Mouse (Mus musculus) left cerebral cortex, postnatal 14 days (tissue): ENCODE results near the gene Snd1. TPM values are rescaled to one million over a fixed set of nuclear protein-coding genes. Genes with fewer than 3 reads are reported as not detected.
A peak's percentile ranks its signal among the peaks of the same experiment; 100 is the strongest.
"Not testable (repeated sequence)": the region's sequence is repeated elsewhere in the genome, so short reads cannot be mapped to it uniquely, and the experiment has no call there.

Source experiments
- DNase-seq, 2 experiments: peaks; one replicate each; pipeline ENCODE4 v3.0.0; 2021 to 2022; ENCODE audit warnings: low spot score in 2 of 2, mixed read lengths in 1 of 2
- intact Hi-C: fragments of 180-260 bp; cut with DNase I; formaldehyde crosslinking; loops from one replicate; pipeline ENCODE4 v1.15.1; 2025
- total RNA-seq, 2 experiments: library from RNA; stranded (reverse); gene quantifications; 2 replicates each; pipeline ENCODE4 v1.2.3; 2021

Gene Snd1
- total RNA-seq, 2 experiments from 2014 or later, result 94.8 to 96.9 TPM

DNA sequence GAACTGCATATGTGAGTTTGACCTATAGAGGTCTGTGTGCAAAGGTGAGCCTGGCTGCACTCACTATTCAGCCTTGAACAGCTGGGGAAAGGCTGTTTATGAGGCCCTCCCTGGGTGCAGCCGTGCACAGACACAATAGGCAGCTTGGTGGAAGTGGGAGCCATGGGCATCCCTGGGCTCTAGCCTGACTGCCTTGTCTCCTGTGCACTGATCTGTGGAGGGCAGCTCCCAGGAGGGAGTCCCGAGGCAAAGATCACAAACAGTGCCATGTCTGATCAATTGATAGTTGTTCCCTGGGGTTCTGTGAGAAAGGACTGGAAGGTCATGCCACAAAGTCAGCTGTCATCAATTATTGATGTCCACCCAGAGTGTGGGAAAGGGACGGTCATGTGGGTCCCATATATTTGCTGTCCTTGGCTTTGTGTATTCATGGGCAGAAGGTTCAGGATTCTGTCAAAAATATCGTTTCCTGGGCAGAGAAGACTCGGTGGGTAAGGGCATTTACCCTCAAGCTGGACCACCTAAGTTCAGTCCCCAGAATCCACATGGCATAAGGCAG is 421.9 kb downstream of the Snd1 start:
- intact Hi-C loops, result no loop called here
- DNase-seq, result no peak

GRCm38 (mm10) chr6:28897326-28898085 is 422.6 kb downstream of the Snd1 start:
- DNase-seq, result peak in 1 of 2 experiments; percentile 40
- intact Hi-C loops, result no loop called here

DNA sequence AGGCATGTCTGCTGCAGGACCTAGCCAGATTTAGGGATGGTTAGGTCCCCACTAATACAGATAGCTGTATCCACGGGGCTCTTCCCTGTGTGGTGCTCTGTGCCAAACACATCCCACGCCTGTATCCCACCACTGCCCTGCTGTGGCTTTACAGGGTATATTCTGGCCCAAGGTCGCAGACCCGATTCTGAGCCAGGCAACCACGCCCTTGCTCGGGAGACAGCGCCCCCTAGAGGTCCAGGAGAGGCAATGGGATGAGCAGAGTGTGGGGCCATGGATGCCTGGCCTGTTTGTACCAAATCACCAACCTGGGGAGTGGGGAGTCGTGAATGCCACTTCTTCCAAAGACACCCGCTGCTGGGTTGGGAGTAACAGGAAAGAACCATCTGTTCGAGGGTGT is 423.9 kb downstream of the Snd1 start:
- peak; percentile 30 to 39 for DNase-seq
- intact Hi-C loops, result no loop called here

DNA sequence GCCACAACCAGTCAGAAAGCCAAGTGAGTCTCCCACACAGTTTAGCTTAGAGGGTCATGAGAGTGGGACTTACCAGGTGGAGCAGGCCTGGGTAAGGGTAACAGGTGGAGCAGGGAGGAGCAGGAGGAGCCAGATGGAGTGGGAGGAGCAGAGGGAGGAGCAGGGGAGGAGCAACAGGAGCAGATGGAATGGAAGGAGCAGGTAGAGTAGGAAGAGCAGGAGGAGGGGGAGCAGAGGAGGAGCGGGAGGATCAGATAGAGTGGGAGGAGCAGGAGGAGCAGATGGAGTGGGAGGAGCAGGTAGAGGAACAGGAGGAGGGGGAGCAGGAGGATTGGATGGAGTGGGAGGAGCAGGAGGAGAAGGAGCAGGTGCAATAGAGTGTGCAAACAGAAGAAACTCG is 427.6 kb downstream of the Snd1 start:
- intact Hi-C loops, result no loop called here
- no peak for DNase-seq

DNA sequence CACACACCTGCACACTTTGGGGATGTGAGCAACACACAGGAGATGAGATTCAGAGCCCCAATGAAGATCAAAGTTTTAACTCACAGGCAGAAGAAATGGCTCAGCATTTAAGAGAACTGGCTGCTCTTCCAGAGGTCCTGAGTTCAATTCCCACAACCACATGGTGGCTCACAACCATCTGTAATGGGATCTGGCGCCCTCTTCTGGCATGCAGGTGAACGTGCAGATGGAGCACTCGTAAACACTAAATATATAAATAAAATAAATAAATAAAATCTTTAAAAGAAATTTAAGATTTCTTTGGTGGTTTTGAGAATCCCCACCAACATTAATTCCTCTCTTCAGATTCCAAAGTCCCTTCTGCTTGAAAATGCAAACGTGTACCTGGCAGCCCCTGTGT is 429.5 kb downstream of the Snd1 start:
- intact Hi-C loops, result no loop called here
- no peak for DNase-seq

DNA sequence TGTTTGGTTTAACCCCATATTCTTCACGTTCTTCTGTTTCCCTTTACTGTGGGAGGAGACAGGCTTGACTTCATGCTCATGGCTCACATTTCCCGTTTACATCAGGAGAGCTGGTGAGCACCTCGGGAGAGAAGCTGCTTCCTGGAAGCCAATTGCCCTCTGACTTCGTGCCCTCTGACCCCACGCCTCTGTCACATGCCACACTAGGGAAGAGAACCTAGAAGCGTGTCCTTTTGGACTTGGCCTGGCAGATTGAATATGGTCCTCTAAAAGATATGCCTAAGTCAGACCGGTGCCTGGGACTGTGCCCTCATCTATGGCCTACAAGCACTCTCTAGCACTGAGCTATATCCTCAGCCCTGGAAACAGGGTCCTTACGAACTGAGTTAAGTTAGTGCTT is 430.4 kb downstream of the Snd1 start:
- intact Hi-C loops, result no loop called here
- no peak for DNase-seq

DNA sequence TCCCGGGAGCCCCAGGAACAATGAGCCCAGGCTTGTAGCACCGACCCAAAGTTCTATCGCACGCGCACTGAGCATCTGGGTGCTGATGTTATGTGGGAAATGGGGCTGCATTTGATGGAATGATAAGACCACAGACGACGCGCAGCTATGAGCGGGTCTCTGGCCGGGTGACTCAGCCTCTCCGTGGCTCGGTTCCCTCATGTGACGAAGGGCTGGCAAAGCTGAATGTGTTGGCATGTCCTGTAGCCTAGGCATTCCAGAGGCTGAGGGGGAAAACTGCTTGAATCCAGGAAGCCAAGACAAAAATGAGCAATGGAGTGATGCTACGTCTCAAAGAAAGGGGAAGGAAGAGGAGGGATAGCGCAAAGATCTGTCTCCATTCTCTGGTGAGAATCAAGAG is 434.9 kb downstream of the Snd1 start:
- no peak for DNase-seq
- intact Hi-C loops, result no loop called here

DNA sequence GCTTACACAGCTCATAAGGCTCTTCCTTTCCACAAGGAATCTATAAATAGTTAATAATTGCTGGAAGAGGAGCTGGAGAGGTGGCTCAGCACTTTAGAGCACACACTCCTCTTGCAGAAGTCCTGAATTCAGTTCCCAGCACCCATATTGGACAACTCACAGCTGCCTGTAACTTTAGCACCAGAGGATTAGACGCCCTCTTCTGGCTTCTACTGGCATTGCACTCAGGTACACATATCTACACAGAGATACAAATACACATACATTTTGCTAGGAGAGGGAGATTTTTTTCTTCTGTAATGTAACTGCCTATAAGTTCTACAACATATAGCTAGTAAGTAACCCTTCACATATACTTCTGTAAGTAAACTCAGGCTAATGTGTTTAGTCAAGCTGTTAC is 440.0 kb downstream of the Snd1 start:
- no peak for DNase-seq
- intact Hi-C loops, result no loop called here

GRCm38 (mm10) chr6:28916630-28917029 is 441.7 kb downstream of the Snd1 start:
- no peak for DNase-seq
- intact Hi-C loops, result no loop called here

DNA sequence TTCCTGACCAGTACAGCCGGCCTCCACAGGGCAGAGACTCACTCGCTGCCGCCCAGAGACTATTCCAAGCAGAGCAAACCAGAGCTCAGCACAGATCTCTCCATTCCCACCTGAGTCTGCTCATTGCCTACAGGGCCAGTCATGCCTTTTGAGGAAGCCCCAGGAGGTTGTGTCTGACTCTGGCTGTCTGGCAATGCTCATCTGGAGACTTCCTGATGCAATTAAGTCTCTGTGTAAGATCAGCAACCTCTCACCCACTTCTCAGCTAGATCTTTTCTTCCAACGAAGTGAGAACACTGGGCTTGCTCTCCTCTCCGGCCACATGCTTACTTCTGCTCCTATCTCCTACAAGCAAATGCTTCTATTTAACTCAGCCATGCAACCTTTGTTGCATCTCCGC is 444.4 kb downstream of the Snd1 start:
- intact Hi-C loops, result no loop called here
- no peak for DNase-seq

DNA sequence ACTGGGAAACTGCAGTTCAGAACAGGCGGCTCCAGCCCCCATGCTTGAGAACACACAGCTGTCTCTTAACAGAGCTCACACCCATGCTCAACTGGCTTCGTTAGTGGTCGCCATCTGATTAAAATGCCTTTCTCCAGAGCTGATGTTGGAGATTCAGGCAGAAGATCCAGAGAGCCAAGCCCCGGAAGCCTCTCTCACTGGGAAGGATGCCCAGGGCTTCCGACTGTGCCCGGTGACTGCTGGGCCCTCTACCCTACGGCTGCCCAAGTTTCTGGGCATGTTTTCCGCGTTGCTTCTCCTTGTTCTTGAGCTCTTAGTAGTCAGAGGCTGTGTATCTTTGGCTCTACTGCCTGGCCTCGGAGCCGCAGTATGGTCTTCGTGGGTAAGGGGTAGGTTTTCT is 447.4 kb downstream of the Snd1 start:
- intact Hi-C loops, result no loop called here
- DNase-seq, result no peak

DNA sequence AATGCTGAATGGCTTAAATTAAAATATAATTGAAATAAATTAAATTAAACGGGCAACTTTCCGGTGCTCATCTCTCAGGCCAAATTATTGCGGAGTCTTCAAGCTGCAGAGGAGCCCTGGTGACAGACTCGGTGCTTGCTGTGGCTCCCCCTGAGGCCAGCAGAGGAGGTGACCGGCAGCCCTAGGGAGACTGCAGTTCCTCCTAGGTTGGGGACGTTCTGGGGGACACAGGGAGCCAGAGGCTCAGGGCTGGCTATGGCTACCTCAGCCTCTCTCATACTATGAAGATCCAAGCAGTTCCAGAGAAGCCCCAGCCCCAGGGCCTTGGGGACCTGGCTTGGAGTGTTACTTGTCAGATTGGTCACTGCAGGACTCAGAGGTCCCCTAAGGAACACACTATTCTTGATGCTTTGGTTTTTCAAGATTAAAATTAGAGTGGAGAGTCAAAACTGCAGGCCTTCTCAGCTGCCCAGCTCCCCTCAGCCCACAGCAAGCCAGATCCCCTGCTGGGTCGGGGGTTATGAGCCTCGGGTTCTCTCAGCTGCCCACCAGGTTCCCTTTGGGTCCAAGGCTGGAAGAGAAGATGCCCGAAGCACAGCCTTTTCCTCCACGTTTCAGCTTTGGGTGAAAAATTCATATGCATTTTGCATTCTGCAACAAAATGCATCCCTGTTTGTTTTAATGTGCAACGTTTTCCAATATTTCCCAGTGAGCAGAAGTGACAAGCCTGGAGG is 448.3 kb downstream of the Snd1 start:
- no peak for DNase-seq
- intact Hi-C loops, result no loop called here

GRCm38 (mm10) chr6:28923837-28924236 is 448.9 kb downstream of the Snd1 start:
- intact Hi-C loops, result no loop called here
- no peak for DNase-seq

GRCm38 (mm10) chr6:28927987-28928386 is 453.0 kb downstream of the Snd1 start:
- intact Hi-C loops, result not testable (repeated sequence)

DNA sequence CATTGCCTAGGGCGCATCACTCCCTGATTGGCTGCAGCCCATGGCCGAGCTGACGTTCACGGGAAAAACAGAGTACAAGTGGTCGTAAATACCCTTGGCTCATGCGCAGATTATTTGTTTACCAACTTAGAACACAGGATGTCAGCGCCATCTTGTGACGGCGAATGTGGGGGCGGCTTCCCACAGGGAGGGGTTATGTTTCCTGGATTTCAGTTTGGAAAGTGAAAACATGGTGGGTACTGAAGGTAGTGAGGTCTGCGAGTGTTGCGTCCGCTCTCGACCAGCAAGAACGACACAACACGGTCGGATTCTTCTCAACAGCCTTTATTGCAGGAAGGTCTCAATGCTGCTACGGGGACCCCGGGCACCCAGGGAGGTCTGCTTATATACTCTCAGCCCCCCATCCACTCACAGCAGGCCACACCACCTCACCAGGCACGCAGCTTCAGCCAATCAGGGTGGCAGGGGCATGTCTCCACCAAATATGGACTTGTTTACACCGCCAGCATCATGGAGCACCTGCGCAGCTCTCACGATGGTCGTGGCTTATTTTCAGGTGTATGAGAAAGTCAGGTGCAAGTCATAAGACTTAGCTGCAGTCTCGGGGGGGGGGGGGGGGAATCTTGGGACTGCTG is 454.3 kb downstream of the Snd1 start:
- DNase-seq, intact Hi-C loops: not testable (repeated sequence)

More at GRCm38 (mm10) chr6:28927987-28928386, 453.0 kb downstream of the Snd1 start:
- not testable (repeated sequence) for DNase-seq

DNA sequence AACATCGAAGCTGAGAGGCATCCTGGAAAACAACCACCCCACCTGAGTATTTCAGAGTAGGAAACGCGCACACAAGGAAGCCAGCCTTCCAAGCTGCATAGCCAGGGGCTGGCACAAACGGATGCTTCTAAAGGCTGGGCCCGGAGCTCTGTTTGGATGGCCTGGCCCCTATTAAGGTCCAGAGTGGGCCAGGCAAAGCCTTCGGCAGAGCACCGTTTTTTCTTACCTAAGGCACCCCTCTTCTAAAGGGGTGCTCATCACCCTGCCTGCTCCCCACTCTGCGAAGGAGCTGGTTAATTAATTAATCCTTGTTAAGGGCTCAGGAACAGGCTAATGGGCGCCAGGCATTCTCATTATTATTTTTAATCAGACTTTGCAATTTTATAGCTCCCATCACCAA is 456.3 kb downstream of the Snd1 start:
- no peak for DNase-seq
- intact Hi-C loops, result no loop called here

- no peak for DNase-seq
- intact Hi-C loops, result no loop called here
Measured at GRCm38 (mm10) chr6:28931636-28932327, 456.8 kb downstream of the Snd1 start.

GRCm38 (mm10) chr6:28932328-28932937 is 457.5 kb downstream of the Snd1 start:
- DNase-seq, result peak; percentile 15 to 22
- intact Hi-C loops, result no loop called here

- no peak for DNase-seq
- intact Hi-C loops, result no loop called here
Measured at GRCm38 (mm10) chr6:28935736-28936135, 460.8 kb downstream of the Snd1 start.
